Mouse (Mus musculus) right cerebral cortex, adult 18-20 months (tissue): ENCODE measurements around the gene Tmie.

Source experiments
- DNase-seq: peaks from one replicate; pipeline ENCODE4 v3.0.0; 2022; ENCODE audit warnings: mixed read lengths

Tmie gene

GRCm38 (mm10) chr9:110879998-110880561, at the start of gene Tmie:
TSS of gene Tmie (minus strand) at chr9:110880113.
- peak; percentile 24 for DNase-seq

- DNase-seq: peak; percentile 48
Measured at GRCm38 (mm10) chr9:110922759-110923158, 42.8 kb upstream of the Tmie start.

DNA sequence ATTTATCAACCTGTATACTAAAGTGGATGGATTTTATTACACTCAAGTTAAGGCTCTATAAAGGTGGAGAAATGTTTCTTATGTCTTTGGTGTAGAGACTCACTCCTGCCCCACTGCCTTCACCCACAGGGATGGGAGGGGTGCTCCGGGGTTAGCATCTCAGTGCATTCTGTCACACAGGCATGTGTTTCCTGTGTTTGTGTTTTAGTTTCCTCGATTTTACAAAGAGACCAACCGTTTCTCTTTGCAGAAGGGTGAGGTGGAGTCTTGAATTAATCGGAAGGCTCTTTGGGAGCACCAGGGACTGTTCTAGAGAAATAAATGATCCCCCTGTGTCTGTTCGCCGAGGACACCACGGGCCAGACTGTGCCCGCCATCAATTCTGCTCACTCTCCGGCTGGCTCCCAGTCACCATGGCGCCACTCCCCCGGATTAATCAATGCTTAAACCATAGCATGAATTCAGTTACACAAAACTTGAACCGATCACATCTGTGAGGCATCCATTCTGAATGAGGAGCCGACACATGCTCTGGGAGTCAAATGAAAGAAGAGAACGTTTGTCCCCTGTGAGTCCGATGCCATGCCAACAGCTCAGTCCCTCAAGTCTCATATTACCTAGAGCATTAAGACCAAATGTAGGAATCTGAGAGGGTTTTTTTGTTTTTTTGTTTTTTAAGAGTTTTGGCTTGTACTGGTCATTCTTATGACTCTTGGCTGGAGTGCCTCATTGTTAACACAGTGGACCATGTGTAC, 40.9 kb upstream of the Tmie start:
- no peak for DNase-seq

GRCm38 (mm10) chr9:110916786-110917185, 36.9 kb upstream of the Tmie start, which contains the start of gene Fam240a:
TSS of gene Fam240a (minus strand) at chr9:110916861.
- DNase-seq: no peak

DNA sequence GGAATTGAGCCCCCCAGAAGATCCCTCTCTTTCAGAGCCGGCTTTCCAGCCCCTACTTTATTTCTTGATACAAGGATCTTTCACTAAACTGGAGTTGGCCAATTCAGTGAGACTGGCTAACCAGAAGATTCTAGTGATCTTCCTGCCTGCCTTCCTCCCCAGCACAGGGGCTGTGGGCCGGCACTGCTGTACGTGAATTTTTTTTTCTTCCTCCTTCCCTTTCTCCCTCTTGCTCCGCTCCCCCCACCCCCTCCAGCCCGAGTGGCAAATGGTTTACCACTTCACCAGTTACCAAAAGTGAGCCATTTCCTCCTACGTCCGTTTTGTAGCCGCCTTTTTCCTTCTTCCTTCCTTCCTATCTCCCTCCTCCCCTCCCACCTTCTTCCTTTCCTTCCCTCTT, 35.6 kb upstream of the Tmie start:
- no peak for DNase-seq

- no peak for DNase-seq
Measured at GRCm38 (mm10) chr9:110914631-110915236, 34.8 kb upstream of the Tmie start.

DNA sequence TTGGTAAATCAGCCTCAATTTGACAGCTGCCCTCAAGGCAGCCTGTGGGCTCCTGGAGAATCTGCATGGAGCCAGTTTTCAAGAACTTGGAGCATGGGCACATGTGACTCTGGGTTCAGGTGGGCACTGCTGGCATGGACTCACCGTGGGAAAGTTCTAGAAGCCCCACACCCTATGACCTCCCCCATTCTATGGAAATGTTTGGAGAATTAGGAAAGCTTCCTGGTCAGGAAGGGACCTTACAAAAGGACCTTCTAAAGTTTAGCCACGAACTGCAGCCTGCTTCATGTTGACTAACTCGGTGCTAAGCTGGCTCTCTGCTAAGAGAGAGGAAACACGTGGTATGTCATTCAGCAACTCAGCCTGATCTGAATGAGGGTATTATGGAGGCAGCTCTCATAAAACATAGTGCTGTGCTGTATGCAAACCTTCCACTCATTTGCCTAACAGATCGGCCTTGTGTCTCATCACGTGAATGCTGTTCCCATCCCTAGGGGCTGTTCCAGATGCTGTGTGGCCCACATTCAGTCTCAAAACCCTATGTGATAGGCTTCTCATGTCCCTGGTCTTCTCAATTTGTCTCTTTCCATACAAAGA, 29.6 kb upstream of the Tmie start:
- no peak for DNase-seq

DNA sequence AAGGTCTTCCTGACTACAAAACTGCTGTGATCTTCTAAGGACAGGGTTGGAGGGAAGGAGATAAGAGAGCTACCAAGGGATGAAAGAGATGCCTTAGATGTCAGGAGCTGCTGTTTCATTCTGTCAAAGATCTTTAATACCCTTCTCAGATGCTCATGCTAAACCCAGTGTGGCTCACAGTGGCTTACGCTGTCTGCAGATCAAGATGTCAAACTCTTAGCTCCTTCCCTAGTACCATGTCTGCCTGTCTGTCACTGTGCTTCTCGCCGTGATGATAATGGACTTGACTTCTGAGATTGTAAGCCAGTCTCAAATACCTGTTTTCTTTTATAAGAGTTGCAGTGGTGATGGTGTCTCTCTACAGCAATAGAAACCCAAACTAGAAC, 28.7 kb upstream of the Tmie start:
- no peak for DNase-seq

GRCm38 (mm10) chr9:110907838-110908630, 28.1 kb upstream of the Tmie start:
- DNase-seq: no peak

- no peak for DNase-seq
Measured at GRCm38 (mm10) chr9:110907201-110907837, 27.4 kb upstream of the Tmie start.

- no peak for DNase-seq
Measured at GRCm38 (mm10) chr9:110902271-110902670, 22.4 kb upstream of the Tmie start.

DNA sequence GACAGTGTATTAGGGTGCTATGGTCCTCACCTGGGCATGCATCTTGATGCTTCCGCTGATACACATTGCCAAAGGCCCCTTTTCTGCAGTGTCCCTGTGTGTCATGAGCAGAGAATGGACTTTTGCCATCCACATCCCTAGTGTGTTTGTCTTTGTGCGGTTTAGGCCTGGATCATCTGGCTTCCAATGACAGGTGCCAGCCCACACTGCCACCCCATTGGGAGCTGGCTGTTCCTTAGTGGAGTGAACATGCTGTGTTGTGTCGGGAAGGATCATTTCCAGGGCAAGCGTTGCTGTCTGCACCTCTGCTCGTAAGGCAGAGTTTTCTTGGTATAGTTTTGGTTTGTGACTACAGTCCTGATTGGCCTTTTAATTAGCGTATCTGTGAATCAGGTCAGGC, 21.3 kb upstream of the Tmie start:
- DNase-seq: no peak

DNA sequence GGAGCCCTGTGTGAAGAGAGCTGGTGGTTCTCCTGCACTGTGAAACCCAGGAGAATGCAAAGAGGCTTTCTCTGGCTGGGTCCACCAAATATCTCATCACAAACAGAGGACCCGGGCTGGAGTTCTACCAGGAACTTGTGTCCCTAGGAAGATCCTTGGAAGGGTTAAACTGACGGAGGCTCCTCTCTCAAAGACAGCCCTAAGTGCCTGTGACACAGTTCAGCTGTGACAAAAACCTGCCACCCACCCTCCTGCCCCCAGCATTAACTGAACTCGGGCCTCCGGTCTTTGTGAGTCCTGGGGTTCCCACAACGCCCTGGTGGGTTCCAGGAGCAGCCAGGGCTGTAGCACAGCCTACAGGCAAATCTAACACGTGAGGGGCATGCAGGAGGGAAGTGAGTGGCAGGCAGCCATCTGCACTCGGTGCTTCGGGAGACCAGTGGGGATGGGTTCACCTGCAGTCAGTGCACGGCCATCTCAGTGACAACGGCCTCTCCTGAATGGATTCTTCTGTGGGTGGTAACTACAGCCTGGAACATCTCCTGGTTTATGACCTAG, 19.6 kb upstream of the Tmie start:
- no peak for DNase-seq

GRCm38 (mm10) chr9:110896595-110896994, 16.7 kb upstream of the Tmie start:
- DNase-seq: no peak

DNA sequence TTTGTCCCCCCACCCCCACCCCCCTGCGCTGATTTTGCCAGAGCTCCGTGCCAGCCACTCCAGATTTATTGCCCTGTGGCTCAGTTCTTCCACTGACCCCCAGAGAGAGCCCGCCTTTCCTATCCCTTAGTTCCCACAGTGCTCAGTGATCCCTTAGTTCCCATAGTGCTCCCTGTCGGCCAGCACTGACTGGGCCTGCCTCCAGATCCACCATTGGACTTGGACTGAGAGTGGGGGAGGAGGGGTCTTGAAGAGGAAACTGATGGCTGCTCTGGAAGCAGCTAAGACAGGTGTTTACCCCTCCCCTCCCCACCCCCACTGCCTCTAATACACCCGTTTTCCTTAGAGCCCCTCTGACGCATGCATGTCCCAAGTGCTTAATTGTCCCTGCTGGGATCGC, 16.1 kb upstream of the Tmie start:
- DNase-seq: no peak

DNA sequence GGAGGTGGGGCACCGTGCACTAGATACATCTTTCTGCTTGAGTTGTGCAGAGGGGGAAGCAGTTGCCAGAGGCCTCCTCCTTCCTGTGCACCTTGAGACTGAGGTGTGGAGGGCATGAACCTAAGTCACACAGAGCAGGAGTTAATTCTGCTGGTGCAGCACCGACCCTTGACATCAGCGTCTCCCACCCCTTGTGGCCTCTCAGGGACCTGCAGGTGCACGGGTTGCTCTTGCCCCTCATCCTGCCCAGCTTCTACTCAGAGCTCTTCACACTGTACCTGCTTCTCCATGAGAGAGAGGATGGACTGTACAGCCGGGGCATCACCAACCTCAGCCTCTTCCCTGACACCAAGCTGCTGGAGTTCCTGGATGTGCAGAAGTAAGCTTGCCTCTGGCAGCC, 15.6 kb upstream of the Tmie start:
- DNase-seq: no peak

GRCm38 (mm10) chr9:110893429-110893828, 13.5 kb upstream of the Tmie start:
- no peak for DNase-seq

- no peak for DNase-seq
Measured at GRCm38 (mm10) chr9:110892552-110892951, 12.6 kb upstream of the Tmie start.

DNA sequence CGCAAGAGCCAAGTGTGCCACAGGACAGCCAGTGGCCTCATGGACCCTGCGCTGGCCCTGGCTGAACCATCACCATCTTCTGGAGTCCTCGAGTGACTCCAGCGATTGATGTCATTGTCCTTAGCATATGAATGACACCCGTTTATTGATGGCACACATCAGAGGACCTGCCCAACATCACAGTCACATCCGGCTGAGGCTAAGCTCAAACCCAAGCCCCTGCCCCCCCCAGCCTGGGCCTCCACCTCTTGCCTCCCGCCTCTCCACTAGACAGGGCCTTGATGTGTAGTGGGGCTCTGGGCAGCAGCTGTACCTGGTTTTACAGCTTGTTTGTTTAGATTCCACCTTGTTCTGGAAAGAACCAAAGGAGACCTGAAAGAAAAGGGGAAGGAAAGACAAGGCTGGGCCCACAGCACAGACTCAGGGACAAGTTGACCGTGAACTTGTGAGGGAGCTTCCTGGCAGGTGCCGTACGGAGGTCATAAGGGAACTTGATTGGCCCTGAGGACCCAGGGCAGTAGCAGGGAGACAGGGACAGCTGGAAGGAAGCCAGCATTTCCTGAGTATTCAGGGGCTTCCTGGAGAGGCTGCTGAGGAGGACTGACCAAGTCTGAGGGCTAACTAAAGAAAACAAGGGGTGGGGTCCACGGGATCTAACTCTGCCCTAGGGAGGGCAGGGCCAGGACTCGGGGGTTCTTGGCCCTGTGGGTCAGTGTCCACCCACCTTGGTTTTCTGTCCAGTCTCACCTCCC, 11.3 kb upstream of the Tmie start:
- DNase-seq: no peak

- no peak for DNase-seq
Measured at GRCm38 (mm10) chr9:110890026-110890783, 10.3 kb upstream of the Tmie start.

DNA sequence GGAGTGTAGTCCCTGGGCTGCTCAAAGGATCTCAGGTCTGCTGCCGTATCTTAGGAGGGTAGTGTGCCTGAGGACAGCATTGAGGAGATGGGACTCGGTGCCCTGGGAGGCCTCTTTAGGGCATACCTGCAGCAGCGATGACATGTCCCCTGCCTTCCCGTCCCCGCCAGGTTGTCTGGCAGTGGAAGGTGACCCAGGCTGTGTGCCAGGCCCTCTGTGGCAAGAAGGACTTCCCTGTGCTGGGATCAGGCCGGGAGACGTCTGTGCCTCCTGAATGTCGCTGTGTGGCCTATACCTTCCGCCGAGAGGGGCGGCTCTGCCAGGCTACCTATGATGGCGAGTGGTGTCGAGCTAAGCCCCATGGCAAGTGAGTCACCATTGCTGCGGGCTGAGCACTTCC, 9.0 kb upstream of the Tmie start:
- DNase-seq: no peak
